Mouse (Mus musculus) embryonic facial prominence, embryonic 10.5 days (tissue): ENCODE data around the gene Magi1. TPM values are rescaled to one million over a fixed set of nuclear protein-coding genes. Genes with fewer than 3 reads are reported as not detected.

Source experiments
- DNase-seq: peaks from one replicate; pipeline ENCODE4 v3.0.0-alpha.2; 2017; ENCODE audit warnings: low spot score
- H3K27ac ChIP-seq: fragments of 300-500 bp; sonication (generic); replicated peaks from 2 replicates; pipeline ENCODE4 v1.5.1; 2016; ENCODE audit warnings: mild to moderate bottlenecking
- H3K27me3 ChIP-seq: fragments of 300-500 bp; sonication (generic); replicated peaks from 2 replicates; pipeline ENCODE4 v1.6.1; 2016; ENCODE audit warnings: low read depth, mild to moderate bottlenecking; ENCODE audit not compliant: poor library complexity, severe bottlenecking
- H3K36me3 ChIP-seq: fragments of 300-500 bp; sonication (generic); replicated peaks from 2 replicates; pipeline ENCODE4 v1.6.1; 2016; ENCODE audit warnings: mild to moderate bottlenecking, moderate library complexity
- H3K4me1 ChIP-seq: fragments of 300-500 bp; sonication (generic); 2 replicates; pipeline ENCODE4 v1.6.1; 2016
- H3K4me3 ChIP-seq: fragments of 300-500 bp; sonication (generic); 2 replicates; pipeline ENCODE4 v1.5.1; 2016; ENCODE audit warnings: mild to moderate bottlenecking, moderate library complexity
- H3K9me3 ChIP-seq: fragments of 300-500 bp; sonication (generic); 2 replicates; pipeline ENCODE4 v1.6.1; 2016; ENCODE audit warnings: mild to moderate bottlenecking
- WGBS: fragments of 180-500 bp; shearing (Covaris S2); methylation state at CpG from one replicate; pipeline ENCODE4 v1.1.7; 2016; 5-methylcytosine and 5-hydroxymethylcytosine counted together
- polyA plus RNA-seq: library from polyadenylated mRNA; unstranded; fragments of >200 nt; fragmentation: Nextera tagmentation; extraction: Ambion mirVana; gene quantifications from 2 replicates; pipeline ENCODE4 v1.2.1, GENCODE M21; 2016

Gene Magi1
- polyA plus RNA-seq, 1 experiment from 2014 or later, result 16.1 TPM

DNA sequence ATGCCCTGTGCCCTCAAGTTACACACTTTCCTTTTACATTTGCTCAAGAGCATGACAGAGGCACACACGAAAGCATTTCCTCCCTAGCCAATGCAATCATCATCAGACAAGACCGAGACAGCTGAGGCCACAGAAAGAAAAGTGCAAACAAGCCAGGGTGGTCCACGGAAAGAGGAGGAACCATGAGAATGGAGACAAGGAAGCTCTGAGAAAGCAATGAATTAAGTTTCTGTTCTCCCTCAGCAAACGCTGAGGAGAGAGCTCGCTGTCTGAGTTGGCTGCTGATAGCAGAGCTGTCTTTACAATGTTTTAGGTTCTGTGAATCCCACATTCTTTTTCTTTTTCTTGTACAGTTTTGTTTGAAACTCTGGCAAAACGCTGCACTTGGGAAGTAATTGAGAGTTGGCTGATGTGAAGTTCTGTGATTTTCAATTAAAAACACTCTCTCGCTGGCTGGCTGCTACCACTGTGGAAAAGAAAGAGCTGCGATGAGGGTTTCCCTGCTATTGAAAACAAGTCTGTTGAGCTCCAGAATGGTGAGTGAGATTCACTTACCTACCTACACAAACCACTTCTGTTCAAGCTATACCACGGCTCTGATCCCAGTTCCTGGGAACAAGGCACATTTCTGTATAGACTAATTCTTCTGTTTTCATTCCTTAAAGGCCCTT lies 120.3 kb downstream of the Magi1 start:
- WGBS, result 34% methylated on average over 9 of the region's 9 CpGs
- peak overlapping the region; percentile 62 for H3K27ac ChIP-seq
- DNase-seq, result no peak

DNA sequence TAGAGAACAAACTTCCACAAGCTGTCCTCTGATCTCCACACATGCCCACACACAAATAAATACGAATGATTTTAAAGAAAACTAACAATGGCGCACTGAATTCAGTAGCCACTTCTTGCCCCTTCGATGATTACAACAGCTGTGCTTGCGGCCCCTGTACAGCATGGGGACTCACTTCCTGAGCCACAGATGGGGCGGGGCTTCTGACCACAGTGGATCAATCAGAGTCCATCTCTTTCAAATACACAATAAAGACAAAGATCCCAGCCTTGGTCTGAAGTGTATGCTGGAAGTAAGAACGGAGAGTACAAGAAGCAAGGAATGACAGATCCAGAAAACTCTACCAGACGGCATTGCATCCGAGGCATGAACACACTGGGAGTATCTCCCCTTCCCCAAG lies 120.8 kb downstream of the Magi1 start:
- H3K27ac ChIP-seq, result peak overlapping the region; percentile 62
- 53% methylated on average over 8 of the region's 8 CpGs for WGBS
- H3K27me3 ChIP-seq, result no peaks in the 10 kb centered on the region
- no peaks in the 10 kb centered on the region for H3K36me3 ChIP-seq
- H3K4me3 ChIP-seq, result no peak overlapping the region
- H3K4me1 ChIP-seq, result peaks cover 60% of the 10 kb centered on the region
- no peak for DNase-seq
- H3K9me3 ChIP-seq, result no peaks in the 10 kb centered on the region

More for the DNA sequence above, 120.3 kb downstream of the Magi1 start:
- H3K36me3 ChIP-seq, result no peaks in the 10 kb centered on the region
- no peaks in the 10 kb centered on the region for H3K27me3 ChIP-seq
- H3K4me1 ChIP-seq, result peaks cover 58% of the 10 kb centered on the region
- no peak overlapping the region for H3K4me3 ChIP-seq
- H3K9me3 ChIP-seq, result no peaks in the 10 kb centered on the region

DNA sequence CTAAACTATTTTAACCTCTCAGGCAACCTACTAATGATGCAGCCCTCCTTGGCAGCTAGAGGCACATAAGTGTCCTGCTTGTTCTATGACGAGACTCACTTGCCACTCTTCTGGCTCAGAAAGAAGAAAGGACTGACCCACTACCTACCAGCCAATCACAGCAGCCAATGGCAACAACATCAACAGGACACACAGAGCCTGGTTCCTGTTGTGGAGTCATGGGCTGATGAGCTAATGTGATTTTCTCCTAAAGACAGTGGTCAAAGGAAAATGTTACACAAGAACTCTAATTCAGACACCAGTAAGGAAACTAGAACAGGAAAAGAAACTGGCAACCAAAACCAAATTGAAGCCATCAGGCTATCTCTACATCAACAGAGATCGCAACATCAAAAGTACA lies 124.5 kb downstream of the Magi1 start:
- no peaks in the 10 kb centered on the region for H3K27me3 ChIP-seq
- DNase-seq, result no peak
- no peak overlapping the region for H3K27ac ChIP-seq
- no peaks in the 10 kb centered on the region for H3K9me3 ChIP-seq
- H3K36me3 ChIP-seq, result no peaks in the 10 kb centered on the region
- no peak overlapping the region for H3K4me3 ChIP-seq
- H3K4me1 ChIP-seq, result peaks cover 49% of the 10 kb centered on the region
- WGBS, result 58% methylated on average over 2 of the region's 2 CpGs

DNA sequence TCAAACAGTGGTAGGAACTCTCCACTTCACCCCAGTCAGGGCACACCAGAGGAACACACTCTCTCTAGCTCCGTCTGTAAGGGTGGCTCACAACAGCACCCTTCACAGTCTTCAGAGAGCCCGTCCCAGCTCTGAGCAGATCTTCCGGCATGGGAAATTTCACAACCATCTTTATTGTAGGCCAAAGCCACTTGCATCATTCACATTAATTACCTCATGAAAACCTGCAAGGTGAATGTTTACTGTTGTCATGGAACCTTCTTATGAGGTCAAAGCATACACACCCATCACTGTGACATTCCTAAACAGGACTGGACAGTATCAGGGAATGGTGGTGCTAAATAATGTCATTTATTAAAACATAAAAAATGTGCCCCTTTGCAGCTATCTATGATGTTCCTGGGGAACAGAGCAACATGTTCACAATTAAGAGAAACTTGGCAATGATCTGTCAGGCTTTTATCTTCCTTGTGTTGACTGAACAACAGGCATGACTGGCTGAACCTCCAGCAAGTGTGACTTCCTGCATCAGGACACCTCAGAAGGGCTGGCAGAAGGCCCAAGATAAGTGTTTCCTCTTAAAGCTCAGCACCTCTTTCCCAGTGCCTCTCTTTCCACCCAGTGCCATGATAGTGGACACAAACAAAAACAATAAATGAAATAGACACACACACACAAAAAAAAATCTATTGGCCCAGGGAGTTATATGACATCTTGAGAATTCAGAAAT lies 125.4 kb downstream of the Magi1 start:
- Histone ChIP-seq H3K9me3 (no peaks in the 10 kb centered on the region), H3K27me3 (no peaks in the 10 kb centered on the region), H3K4me3 (no peak overlapping the region), H3K27ac (no peak overlapping the region), H3K4me1 (peaks cover 43% of the 10 kb centered on the region), H3K36me3 (no peaks in the 10 kb centered on the region)
- WGBS, result 94% methylated on average over 3 of the region's 3 CpGs
- DNase-seq, result no peak

DNA sequence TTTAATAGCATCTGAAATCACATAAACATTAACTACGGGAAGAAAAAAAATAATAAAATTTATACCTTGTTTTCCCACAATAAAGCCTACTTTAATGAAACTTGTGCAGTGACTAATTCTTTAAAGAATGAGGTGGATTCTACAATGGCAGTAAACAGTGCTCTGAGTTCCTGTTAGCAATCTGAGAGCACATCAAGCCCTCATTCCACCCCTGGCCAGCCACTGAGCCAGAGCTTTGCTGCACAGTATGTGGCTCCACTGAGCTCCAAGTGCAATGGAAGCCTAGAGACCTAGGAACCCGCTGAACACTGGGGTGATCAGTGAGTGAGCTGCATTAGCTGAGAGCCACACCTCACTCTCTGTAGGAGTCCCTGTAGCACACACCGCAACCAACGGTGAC lies 127.7 kb downstream of the Magi1 start:
- no peaks in the 10 kb centered on the region for H3K27me3 ChIP-seq
- H3K4me3 ChIP-seq, result no peak overlapping the region
- no peaks in the 10 kb centered on the region for H3K9me3 ChIP-seq
- 73% methylated on average over 4 of the region's 4 CpGs for WGBS
- H3K36me3 ChIP-seq, result no peaks in the 10 kb centered on the region
- peaks cover 47% of the 10 kb centered on the region for H3K4me1 ChIP-seq
- no peak overlapping the region for H3K27ac ChIP-seq
- DNase-seq, result no peak

DNA sequence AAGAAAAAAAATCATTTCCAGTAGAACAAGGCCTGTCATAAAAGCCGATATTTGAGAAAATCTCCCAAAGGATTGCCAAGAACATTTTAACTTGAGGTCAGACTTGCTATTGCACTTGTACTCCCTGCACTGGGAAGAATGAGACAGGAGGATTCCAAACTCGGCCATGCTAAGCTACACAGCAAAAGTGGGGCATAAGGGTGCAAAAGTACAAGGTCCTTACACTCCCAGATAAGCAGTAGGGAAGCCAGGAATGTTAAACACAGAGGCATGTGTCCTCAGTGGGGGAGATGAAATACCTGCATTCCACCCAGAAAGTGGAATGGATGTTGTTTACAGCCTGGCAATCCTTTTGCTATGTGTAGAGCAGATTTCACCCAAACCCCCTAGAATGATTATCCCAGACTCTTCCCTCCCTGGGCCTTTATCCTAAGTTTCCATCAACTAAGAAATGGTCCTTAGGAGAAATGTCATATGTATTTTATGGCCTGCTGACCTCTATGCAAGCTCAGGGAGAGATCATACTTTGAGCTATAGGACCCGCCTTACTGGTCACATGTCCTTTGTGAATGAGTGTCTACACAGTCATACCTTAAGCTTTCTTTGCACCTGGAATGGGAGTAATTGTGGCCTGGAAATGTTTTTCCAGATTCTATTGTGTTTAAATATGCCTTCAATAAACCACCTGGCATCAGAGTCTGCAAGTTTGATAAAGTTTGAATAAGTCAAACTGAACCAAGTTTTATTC lies 128.7 kb downstream of the Magi1 start:
- 82% methylated on average over 3 of the region's 3 CpGs for WGBS
- Histone ChIP-seq H3K27ac (no peak overlapping the region), H3K36me3 (no peaks in the 10 kb centered on the region), H3K27me3 (no peaks in the 10 kb centered on the region), H3K4me3 (no peak overlapping the region), H3K9me3 (no peaks in the 10 kb centered on the region), H3K4me1 (peaks cover 57% of the 10 kb centered on the region)
- no peak for DNase-seq

DNA sequence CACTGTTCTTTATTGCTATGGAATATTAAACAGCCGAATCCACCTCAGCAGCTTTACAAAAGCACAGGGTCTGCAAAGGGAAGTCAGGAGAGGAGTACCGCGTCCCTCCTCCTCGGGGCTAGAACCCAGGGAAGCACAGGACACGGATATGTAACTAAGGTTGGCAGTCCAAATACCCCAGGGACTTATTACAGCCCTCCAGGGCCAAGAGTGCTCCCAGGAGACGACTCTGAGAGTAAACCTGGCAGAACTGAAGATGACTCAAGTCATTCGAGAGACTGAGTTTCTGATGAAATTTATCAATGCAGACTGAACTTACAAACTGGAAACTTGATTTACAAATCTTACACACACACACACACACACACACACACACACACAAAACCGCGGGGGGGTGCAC lies 130.8 kb downstream of the Magi1 start:
- H3K27ac ChIP-seq, result no peak overlapping the region
- H3K36me3 ChIP-seq, result no peaks in the 10 kb centered on the region
- DNase-seq, result no peak
- no peaks in the 10 kb centered on the region for H3K9me3 ChIP-seq
- peaks cover 62% of the 10 kb centered on the region for H3K4me1 ChIP-seq
- WGBS, result 74% methylated on average over 9 of the region's 9 CpGs
- no peak overlapping the region for H3K4me3 ChIP-seq
- H3K27me3 ChIP-seq, result no peaks in the 10 kb centered on the region

DNA sequence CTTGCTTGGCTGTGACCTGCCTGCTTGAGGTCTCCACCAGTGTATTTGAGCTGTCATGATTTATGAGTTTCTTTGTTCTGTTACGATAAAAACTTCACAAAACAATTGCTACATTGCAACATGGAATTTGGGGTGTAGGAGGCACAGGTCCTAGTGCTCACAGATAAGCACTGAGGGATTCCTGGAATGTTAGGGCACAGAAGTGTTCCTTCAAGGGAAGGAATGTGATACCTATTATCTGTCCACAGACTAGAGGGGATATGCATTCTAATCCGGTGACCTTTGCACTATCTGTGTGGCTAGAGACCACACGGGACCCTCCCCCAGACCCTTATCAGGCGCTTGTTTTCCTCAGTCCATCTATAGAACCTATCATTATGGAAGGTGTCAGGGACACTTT lies 132.8 kb downstream of the Magi1 start:
- Histone ChIP-seq H3K9me3 (no peaks in the 10 kb centered on the region), H3K4me3 (no peak overlapping the region), H3K36me3 (no peaks in the 10 kb centered on the region), H3K4me1 (peaks cover 66% of the 10 kb centered on the region), H3K27ac (no peak overlapping the region), H3K27me3 (no peaks in the 10 kb centered on the region)
- WGBS, result 40% methylated on average over 4 of the region's 4 CpGs
- DNase-seq, result no peak

DNA sequence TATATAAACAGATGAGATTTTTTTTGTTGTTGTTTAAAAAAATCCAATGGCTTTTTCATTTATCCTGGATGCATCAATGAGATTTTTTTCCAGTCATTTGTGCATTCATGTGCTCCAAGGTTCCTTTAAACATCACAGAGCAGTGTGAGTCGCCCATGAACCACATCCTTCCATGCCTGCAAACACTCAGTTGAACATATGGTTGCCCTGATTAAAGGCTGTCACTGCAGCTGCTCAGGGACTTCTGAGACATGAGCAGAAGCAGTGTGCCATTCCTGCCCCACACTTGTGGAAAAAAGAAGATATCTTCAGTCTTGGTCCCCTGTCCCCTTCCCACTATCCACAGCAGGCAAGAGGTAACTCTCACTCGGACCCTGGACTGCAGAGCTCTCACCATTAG lies 133.9 kb downstream of the Magi1 start:
- Histone ChIP-seq H3K27ac (no peak overlapping the region), H3K4me1 (peaks cover 65% of the 10 kb centered on the region)

DNA sequence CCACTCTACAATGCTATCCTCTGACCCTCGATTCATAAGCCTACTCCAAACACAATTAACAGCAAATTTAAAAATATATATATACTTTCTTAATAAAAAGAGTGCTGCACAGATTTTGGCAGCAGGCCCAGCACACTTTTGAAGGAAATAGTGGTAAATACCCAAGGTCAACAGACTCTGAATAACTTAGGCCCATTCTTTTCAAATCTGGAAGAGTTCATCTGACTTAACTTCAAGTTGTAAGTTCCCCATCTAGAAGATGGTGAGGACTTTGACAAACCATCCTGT lies 137.6 kb downstream of the Magi1 start:
- no peak for DNase-seq
- Histone ChIP-seq H3K27me3 (no peaks in the 10 kb centered on the region), H3K27ac (no peak overlapping the region), H3K9me3 (no peaks in the 10 kb centered on the region), H3K4me3 (no peak overlapping the region), H3K4me1 (peaks cover 45% of the 10 kb centered on the region), H3K36me3 (no peaks in the 10 kb centered on the region)
- 76% methylated on average over 1 of the region's 1 CpGs for WGBS

More for the DNA sequence above, 133.9 kb downstream of the Magi1 start:
- Histone ChIP-seq H3K9me3 (no peaks in the 10 kb centered on the region), H3K36me3 (no peaks in the 10 kb centered on the region), H3K27me3 (no peaks in the 10 kb centered on the region), H3K4me3 (no peak overlapping the region)
- DNase-seq, result no peak
- WGBS, result 68% methylated on average over 2 of the region's 2 CpGs

DNA sequence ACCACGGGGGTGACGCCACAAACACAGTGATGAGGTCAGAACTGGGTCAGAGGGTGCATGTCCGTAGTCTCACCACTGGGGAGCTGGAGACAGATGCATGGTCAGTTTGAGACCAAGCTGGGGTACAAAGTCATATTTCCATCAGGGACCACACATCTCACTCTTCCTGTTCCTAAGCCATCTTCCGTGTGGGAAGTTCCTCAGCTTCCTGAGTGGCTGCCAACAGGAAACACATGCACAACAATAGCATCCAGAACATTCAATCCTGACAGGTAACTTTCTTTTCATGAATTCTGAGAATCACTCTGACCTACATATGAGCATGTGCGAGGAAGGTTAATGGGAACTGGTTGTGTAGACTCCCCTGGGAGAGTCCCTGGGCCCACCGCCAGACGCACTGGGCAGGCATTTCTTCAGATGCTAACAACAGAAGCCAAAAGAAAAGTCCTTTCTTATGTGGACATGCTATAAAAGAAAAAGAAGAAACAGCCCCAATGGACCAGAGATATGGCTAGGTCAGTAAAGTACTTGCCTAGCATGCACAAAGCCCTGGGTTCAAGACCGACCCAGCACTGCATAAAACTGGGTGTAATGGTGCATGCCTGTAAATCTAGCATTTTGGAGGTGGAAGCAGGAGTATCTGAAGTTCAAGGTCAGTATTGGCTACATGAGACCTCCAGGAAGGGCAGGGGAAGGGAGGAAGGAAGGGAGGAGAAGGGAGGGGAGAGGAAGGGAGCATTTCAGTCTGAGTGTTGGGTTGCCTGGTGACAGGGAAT lies 138.1 kb downstream of the Magi1 start:
- WGBS, result 92% methylated on average over 8 of the region's 8 CpGs
- Histone ChIP-seq H3K27me3 (no peaks in the 10 kb centered on the region), H3K4me1 (peaks cover 45% of the 10 kb centered on the region), H3K27ac (no peak overlapping the region), H3K9me3 (no peaks in the 10 kb centered on the region), H3K4me3 (no peak overlapping the region), H3K36me3 (no peaks in the 10 kb centered on the region)
- no peak for DNase-seq

DNA sequence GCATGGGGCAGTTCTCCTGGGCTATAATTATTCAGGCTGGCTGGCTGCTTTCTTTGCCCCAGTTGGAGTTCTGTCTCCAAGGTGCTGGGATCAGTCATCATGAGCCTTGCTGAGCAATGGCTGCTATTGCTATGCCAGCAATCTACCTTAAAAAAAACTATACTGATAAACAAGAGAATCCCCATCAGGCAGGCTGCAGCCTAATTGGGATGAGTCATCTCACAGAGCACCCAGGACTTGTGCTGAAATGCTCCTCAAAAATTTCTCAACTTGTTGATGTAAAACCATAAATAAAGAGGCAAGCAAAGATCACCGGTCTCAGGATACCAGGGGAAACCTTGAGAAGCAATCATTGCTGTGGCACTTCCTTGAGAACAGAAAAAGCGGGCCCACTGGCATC lies 141.2 kb downstream of the Magi1 start:
- no peaks in the 10 kb centered on the region for H3K9me3 ChIP-seq
- WGBS, result 95% methylated on average over 2 of the region's 2 CpGs
- no peaks in the 10 kb centered on the region for H3K27me3 ChIP-seq
- peaks cover 21% of the 10 kb centered on the region for H3K4me1 ChIP-seq
- no peak for DNase-seq
- H3K4me3 ChIP-seq, result no peak overlapping the region
- H3K36me3 ChIP-seq, result no peaks in the 10 kb centered on the region
- no peak overlapping the region for H3K27ac ChIP-seq
